Mouse (Mus musculus) olfactory bulb, adult 2 months (tissue): Measurements from ENCODE around the gene 2310033P09Rik. TPM values are rescaled to one million over a fixed set of nuclear protein-coding genes. Genes with fewer than 3 reads are reported as not detected.

ENCODE experiments used
- H3K27ac ChIP-seq: fragments of 200-500 bp; 2 replicates; pipeline ENCODE4 v1.5.1; 2012; ENCODE audit warnings: low read depth, low read length; ENCODE audit not compliant: insufficient read depth
- H3K4me1 ChIP-seq: fragments of 200-500 bp; 2 replicates; pipeline ENCODE4 v1.6.1; 2012; ENCODE audit warnings: low read length; ENCODE audit not compliant: control insufficient read depth, insufficient read depth
- H3K4me3 ChIP-seq: fragments of 200-500 bp; 2 replicates; pipeline ENCODE4 v1.5.1; 2012; ENCODE audit warnings: mild to moderate bottlenecking, low read depth, low read length, moderate library complexity; ENCODE audit not compliant: insufficient read depth
- CTCF ChIP-seq: fragments of 200-500 bp; IDR thresholded peaks from 2 replicates; pipeline ENCODE4 v1.5.1; 2012; ENCODE audit warnings: low read depth, mild to moderate bottlenecking, low read length, moderate library complexity; ENCODE audit not compliant: insufficient read depth
- POLR2A ChIP-seq: fragments of 200-500 bp; IDR thresholded peaks from 2 replicates; pipeline ENCODE4 v1.6.1; 2012; ENCODE audit warnings: mild to moderate bottlenecking, low read depth, low read length, moderate library complexity; ENCODE audit not compliant: insufficient read depth
- WGBS: fragments of 180-500 bp; shearing (Covaris S2); methylation state at CpG from one replicate; pipeline ENCODE4 v1.1.7; 2018; 5-methylcytosine and 5-hydroxymethylcytosine counted together
- polyA plus RNA-seq: library from polyadenylated mRNA; stranded (reverse); fragments of >200 nt; gene quantifications from 2 replicates; pipeline ENCODE4 v1.2.4, GENCODE M21; 2012; ENCODE audit warnings: low replicate concordance; ENCODE audit not compliant: missing spikeins, insufficient read depth, insufficient read length

Gene 2310033P09Rik
- not detected in 2 replicates for polyA plus RNA-seq

- Histone ChIP-seq H3K4me3 (peak within 1 kb of the TSS; percentile 62), H3K27ac (peak within 1 kb of the TSS; percentile 85), H3K4me1 (peaks cover 8% of the 10 kb centered on the region)
- peak; percentile 86 for TF ChIP-seq POLR2A
- no peak for TF ChIP-seq CTCF
- WGBS: under 1% methylated on average over 67 of the region's 67 CpGs
Observed at GRCm38 (mm10) chr11:59208153-59208831, at the start of gene 2310033P09Rik. 2310033P09Rik (plus strand) TSS chr11:59208321.

DNA sequence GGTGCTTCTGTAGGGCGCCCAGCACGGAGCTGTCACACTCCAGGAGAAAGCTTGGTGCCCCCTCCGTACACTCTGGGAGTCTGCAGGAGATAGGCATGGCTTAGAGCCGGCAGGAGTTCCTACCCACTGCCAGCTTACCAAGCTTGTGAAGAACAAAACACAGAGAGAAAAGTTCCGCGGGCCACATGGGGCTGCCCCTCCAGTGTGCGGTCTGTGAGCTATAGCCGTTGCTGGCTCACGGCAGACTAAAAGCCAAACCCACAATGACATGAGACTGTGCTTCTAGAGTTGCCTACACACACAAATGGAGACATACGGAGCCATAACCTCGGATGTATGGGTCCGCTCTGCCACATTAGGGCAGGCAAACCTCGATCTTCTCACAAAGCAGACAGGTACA is 49.0 kb upstream of the 2310033P09Rik start:
- Histone ChIP-seq H3K27ac (no peak overlapping the region), H3K4me3 (no peak overlapping the region), H3K4me1 (peaks cover 8% of the 10 kb centered on the region; the same call in 1 of the 2 replicates)
- TF ChIP-seq CTCF: no peak
- no peak for TF ChIP-seq POLR2A
- 92% methylated on average over 13 of the region's 13 CpGs for WGBS

- Histone ChIP-seq H3K4me1 (peaks cover 10% of the 10 kb centered on the region; the same call in 1 of the 2 replicates), H3K4me3 (no peak overlapping the region), H3K27ac (no peak overlapping the region)
- 91% methylated on average over 4 of the region's 4 CpGs for WGBS
- TF ChIP-seq CTCF (no peak), POLR2A (no peak)
Observed at GRCm38 (mm10) chr11:59159558-59159957, 48.6 kb upstream of the 2310033P09Rik start.

DNA sequence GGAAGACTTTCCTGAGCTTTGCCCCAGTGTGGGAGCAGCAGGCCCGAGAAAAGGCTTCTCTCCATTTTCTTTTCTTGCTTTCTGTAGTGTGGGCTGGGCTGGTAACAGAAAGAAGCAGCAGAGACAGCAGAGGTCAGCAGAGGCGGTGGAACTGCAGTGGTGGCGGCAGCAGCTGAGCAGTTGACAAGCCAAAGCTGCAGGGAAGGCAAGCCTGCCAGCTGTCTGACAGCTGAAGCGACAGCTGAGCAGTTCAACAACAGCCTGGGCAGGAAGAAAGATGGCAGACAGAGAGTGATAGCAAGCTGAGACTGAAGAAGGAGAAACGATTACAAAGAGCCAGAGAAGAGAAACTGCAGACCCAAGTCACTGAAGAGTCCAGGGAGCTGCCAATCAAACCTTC is 46.7 kb upstream of the 2310033P09Rik start:
- Histone ChIP-seq H3K4me3 (no peak overlapping the region), H3K27ac (no peak overlapping the region), H3K4me1 (peaks cover 10% of the 10 kb centered on the region; the same call in 1 of the 2 replicates)
- TF ChIP-seq POLR2A: no peak
- TF ChIP-seq CTCF: no peak
- 63% methylated on average over 5 of the region's 5 CpGs for WGBS

DNA sequence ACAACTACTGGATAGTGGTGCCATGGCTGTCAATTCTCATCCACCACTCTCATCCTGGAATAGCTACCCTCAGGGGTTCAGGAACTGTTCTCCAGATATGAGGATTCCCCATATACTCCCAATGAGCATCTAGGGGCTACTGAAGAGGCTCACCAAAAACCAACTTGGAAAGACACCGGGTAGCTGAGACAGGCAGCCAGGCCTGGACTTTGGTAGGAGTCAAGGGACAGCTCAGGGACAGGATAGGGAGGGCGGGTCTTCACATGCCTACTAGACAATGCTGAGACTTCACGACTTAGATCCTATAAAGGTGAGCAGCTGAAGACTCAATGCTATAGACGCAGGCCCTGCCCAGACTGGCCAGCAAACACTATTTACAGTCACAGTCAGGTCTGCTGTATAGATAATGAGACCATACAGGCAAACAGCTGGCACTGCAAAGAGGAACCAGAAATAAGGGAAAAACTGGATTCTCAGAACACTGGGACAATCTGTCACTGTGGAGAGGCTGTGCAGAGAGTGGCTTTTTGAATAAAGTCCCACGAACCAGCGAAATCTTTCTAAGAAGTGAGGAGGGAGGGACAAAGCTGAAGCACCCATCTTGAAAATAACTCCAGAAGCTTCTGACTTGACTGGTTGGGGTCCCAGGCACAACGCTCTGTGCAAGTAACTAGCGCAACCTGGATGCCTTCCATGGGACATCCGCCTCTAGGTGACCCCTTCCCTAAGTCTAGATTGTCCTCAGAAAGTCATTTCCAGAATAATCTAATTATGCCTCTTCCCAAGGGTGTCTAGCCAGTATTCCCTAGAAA is 45.5 kb upstream of the 2310033P09Rik start:
- Histone ChIP-seq H3K4me3 (peak overlapping the region; percentile 79), H3K27ac (peak overlapping the region; percentile 16; the same call in 1 of the 2 replicates), H3K4me1 (peaks cover 10% of the 10 kb centered on the region; the same call in 1 of the 2 replicates)
- WGBS: 49% methylated on average over 9 of the region's 9 CpGs
- TF ChIP-seq POLR2A (no peak), CTCF (no peak)

DNA sequence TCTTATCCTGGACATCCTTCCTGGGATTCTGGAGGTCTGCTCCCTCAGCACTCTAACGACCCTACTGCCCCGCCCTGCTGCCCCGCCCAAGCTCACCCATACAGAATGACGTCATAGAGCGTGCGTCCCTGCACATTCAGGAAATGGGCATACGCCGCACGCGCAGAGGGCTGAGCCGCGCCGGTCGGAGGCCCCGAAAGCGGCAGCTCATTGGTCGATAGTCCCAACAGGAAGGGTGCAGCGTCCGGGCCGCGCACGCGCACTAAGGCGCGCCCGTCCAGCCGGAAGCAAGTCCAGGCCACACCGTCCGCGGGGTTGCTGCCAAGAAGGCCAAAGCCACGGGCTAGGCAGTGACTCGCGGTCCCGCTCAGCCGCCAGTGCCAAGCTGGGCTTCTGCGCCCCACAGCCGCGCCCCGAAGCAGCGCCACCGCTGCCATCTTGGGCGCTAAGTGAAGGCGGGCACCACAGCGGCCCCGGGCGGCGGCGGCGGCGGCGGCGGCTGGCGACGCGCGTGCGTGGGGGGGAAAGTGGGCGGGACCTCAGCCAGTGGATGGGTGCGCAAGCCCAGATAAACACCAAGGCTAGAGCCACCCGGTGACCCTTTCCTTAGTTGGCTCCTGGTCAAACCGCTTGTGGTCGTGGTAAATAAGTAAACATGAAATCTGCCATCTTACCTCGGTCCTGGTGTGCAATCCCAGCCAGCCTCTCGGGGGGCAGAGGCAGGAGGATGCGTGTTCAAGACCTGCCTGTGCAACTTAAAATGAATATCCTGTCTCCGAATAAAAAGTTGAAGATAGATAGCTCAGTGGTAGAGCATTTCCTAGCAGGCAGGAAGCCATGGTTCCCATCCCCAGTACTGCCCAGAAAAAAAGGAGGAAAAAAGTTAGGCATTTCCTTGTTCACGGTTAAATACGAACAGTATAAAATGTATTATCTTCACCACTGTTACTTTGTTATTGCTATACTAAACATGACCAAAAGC is 44.6 kb upstream of the 2310033P09Rik start, which contains the start of gene Iba57:
Iba57 (minus strand) TSS at position 485 of the 982 bp plus-strand sequence.
- H3K27ac ChIP-seq: peak within 1 kb of the TSS; percentile 97
- H3K4me3 ChIP-seq: peak within 1 kb of the TSS; percentile 79
- 3% methylated on average over 68 of the region's 68 CpGs for WGBS
- TF ChIP-seq POLR2A: peak; percentile 94
- TF ChIP-seq CTCF: 0 out of 2 replicates have a peak, but pooled peaks have one; percentile 28
- peaks cover 10% of the 10 kb centered on the region; the same call in 1 of the 2 replicates for H3K4me1 ChIP-seq

DNA sequence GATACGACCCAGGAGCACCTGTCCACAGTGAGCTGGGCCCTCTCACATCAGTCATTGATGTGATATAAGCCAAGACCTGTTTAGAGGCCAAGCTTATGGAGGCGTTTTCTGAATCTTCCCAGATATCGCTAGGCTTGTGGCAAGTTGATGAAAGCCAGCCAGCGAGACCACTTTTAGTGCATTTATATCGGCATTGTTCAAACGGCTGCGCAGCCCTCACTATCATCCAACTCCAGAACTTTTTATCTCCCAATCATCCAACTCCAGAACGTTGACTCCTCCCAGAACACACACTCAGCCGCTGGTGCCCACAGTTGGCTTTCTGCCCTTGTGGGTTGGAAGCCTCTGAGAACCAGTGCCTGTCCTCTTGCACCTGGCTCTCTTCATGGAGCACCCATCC is 43.7 kb upstream of the 2310033P09Rik start:
- H3K27ac ChIP-seq: no peak overlapping the region
- WGBS: 88% methylated on average over 9 of the region's 9 CpGs
- H3K4me1 ChIP-seq: peaks cover 10% of the 10 kb centered on the region; the same call in 1 of the 2 replicates
- no peak for TF ChIP-seq CTCF
- TF ChIP-seq POLR2A: no peak
- no peak overlapping the region for H3K4me3 ChIP-seq

DNA sequence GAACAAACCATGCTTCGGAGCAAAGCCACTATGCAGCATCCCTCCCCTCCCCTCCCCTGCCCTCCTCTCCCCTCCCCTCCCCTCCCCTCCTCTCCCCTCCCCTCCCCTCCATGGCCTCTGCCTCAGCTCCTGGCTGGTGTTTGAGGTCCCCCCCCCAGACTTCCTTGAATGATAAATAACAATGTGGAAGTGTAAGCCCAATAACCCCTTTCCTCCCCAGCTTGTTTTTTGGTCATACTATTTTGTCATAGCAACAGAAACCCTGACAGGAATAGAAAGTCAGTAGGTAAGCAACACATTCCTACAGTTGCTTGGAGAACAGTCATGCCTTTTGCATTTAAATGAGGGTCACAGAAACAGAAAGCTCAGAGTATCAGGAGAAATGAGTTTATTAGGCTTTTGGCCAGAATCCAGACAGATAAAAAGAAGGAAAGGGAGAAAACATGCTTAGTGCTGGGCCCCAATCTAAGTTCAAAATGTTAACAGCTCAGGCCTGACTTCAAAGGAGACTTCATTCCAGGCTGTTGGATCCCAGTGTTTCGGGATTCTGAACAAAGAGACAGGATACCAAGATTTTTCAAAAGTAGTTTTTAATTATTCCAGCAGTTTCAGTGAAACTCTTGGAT is 42.4 kb upstream of the 2310033P09Rik start:
- H3K27ac ChIP-seq: no peak overlapping the region

More for the DNA sequence above, 42.4 kb upstream of the 2310033P09Rik start:
- Histone ChIP-seq H3K4me1 (peaks cover 10% of the 10 kb centered on the region; the same call in 1 of the 2 replicates), H3K4me3 (no peak overlapping the region)
- TF ChIP-seq POLR2A (no peak), CTCF (no peak)
- 39% methylated on average over 2 of the region's 2 CpGs for WGBS
